Mouse (Mus musculus) lung, postnatal 0 days (tissue): ENCODE data around the gene Babam2.
A peak's percentile ranks its signal among the peaks of the same experiment; 100 is the strongest.

Experiments
- CTCF ChIP-seq: IDR thresholded peaks from 2 replicates; pipeline ENCODE4 v1.5.1; 2016; ENCODE audit warnings: antibody characterized with exemption, mild to moderate bottlenecking
- EP300 ChIP-seq: IDR thresholded peaks from 2 replicates; pipeline ENCODE4 v1.6.1; 2016; ENCODE audit warnings: antibody characterized with exemption, mild to moderate bottlenecking, control low read depth

GRCm38 (mm10) chr5:31876216-31876974 lies 178.9 kb downstream of the Babam2 start:
- TF ChIP-seq CTCF (no peak), EP300 (0 out of 2 replicates have a peak, but pooled peaks have one; percentile 41)
